Mouse (Mus musculus) gastrocnemius, adult 18-20 months (tissue): ENCODE data around the gene Slc6a13. TPM values are rescaled to one million over a fixed set of nuclear protein-coding genes. Genes with fewer than 3 reads are reported as not detected.

Source experiments
- DNase-seq: peaks from one replicate; pipeline ENCODE4 v3.0.0; 2021; ENCODE audit warnings: low spot score
- microRNA-seq: library from miRNA; unstranded; fragments of <30 nt; microRNA quantifications from one replicate; pipeline ENCODE4 v1.2.0, GENCODE M21; 2021
- total RNA-seq, 2 experiments: library from RNA; stranded (reverse); gene quantifications; 2 replicates each; pipeline ENCODE4 v1.2.3; 2021

Gene Slc6a13
- total RNA-seq, 2 experiments from 2014 or later, result 0.57 to 0.74 TPM

- DNase-seq, result no peak
These were observed 76.1 kb downstream of the Slc6a13 start for GRCm38 (mm10) chr6:121376159-121376558.

GRCm38 (mm10) chr6:121378256-121378655 lies 78.2 kb downstream of the Slc6a13 start:
- no peak for DNase-seq

- DNase-seq, result no peak
These were observed 80.5 kb downstream of the Slc6a13 start for GRCm38 (mm10) chr6:121380576-121380975.

DNA sequence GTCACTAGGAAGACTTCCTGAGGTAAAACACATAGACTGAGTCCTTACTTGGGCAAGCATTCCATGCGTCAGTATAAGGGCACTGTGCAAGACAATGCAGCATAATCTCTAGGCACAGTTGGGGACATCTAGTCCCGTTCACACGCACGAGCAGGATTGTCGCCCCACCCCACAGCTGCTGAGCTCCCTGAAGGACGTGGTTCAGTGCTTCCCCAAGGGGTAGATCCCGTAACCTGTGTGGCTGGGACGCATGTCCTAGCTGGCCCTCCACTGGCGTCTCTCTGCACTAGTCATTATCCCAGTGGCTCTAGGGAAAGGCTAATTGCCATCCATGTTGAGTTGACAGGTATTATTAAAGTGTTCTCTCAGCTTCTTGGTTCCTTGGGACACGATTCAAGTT lies 82.0 kb downstream of the Slc6a13 start:
- no peak for DNase-seq

- no peak for DNase-seq
These were observed 85.4 kb downstream of the Slc6a13 start for GRCm38 (mm10) chr6:121385397-121385796.

Small RNA genes lying within 50 kb of the gene (microRNA-seq; reads per million reads assigned to microRNA genes)
- gene Gm24855, result not detected

Other genes with a start within 250 kb of the Slc6a13 start
- gene Mical3, start 169.2 kb upstream of the Slc6a13 start, total RNA-seq, result 10 to 100 TPM; 46.0 to 59.0 TPM
- 1 to 10 TPM; 2.9 TPM for gene Pex26, start 116.6 kb upstream of the Slc6a13 start, total RNA-seq
- 100 to 1,000 TPM; 193 to 210 TPM for gene Tuba8, start 89.5 kb upstream of the Slc6a13 start, total RNA-seq
- gene Usp18, start 54.3 kb upstream of the Slc6a13 start, total RNA-seq, result 1 to 10 TPM in 1 of 2 experiments, under 1 TPM in 1; 0.91 to 1.4 TPM
- gene Slc6a12, start 42.8 kb downstream of the Slc6a13 start, total RNA-seq, result under 1 TPM in 1 of 2 experiments, not detected in 1; 0.26 TPM
- under 1 TPM; 0.37 to 0.45 TPM for gene Iqsec3, start 173.5 kb downstream of the Slc6a13 start, total RNA-seq